Mouse (Mus musculus): ENCODE measurements around the gene Zfp992. TPM values are rescaled to one million over a fixed set of nuclear protein-coding genes. Genes with fewer than 3 reads are reported as not detected.
"Not testable (repeated sequence)": the region's sequence is repeated elsewhere in the genome, so short reads cannot be mapped to it uniquely, and the experiment has no call there.

The Zfp992 gene
- polyA plus RNA-seq, 1 experiment from 2014 or later = 5.6 TPM

GRCm38 (mm10) chr4:146517150-146517549 is 68.3 kb downstream of the Zfp992 start:
- H3K9ac ChIP-seq (ENCODE audit: low read length); H3K27ac ChIP-seq (replicated peaks; ENCODE audit: low read depth, low read length); H3K4me2 ChIP-seq (ENCODE audit: low read depth, severe bottlenecking); H3K4me3 ChIP-seq (ENCODE audit: low read depth, low read length); ATAC-seq (ENCODE audit: insufficient number of reproducible peaks, low FRiP score, low TSS enrichment, low read depth); DNase-seq (ENCODE audit: low spot score); H3K4me1 ChIP-seq (ENCODE audit: control insufficient read depth, insufficient read depth, low read length); H3K27me3 ChIP-seq (ENCODE audit: control insufficient read depth, insufficient read depth, low read length); H3K36me3 ChIP-seq (ENCODE audit: control insufficient read depth, insufficient read depth, low read length): not testable (repeated sequence)
- peaks cover 32% of the 10 kb centered on the region for H3K9me3 ChIP-seq (ENCODE audit: control insufficient read depth, low read length)
- WGBS = 74% methylated on average over 2 of the region's 2 CpGs

Other genes with a start within 250 kb of the Zfp992 start
- gene Zfp981, start 53.0 kb downstream of the Zfp992 start, polyA plus RNA-seq (2014; fragmentation: Nextera tagmentation; extraction: Ambion mirVana) = 0.05 TPM in 1 of 2 replicates, not detected in the other
- gene Zfp993, start 161.9 kb downstream of the Zfp992 start, polyA plus RNA-seq (2014; fragmentation: Nextera tagmentation; extraction: Ambion mirVana) = 2.1 and 2.8 TPM in 2 replicates

Measured in limb, embryonic 11.5 days (tissue).